Mouse (Mus musculus): ENCODE data around the gene Pm20d1. TPM values are rescaled to one million over a fixed set of nuclear protein-coding genes. Genes with fewer than 3 reads are reported as not detected.

Gene Pm20d1
- polyA plus RNA-seq, 1 experiment from 2014 or later, result 0.53 TPM

- Histone ChIP-seq H3K4me2 (no peak overlapping the region), H3K9ac (no peak overlapping the region), H3K27me3 (peaks cover 7% of the 10 kb centered on the region), H3K36me3 (no peaks in the 10 kb centered on the region), H3K4me1 (peaks cover 4% of the 10 kb centered on the region; the same call in 1 of the 2 replicates), H3K27ac (no peak overlapping the region), H3K9me3 (no peaks in the 10 kb centered on the region), H3K4me3 (no peak overlapping the region)
- ATAC-seq (ENCODE audit: insufficient number of reproducible peaks, insufficient read depth, low FRiP score, low TSS enrichment, low read depth), result no peak
- WGBS, result 19% methylated on average over 1 of the region's 1 CpGs
These were observed 2.8 kb downstream of the Pm20d1 start for GRCm38 (mm10) chr1:131800001-131800400.

GRCm38 (mm10) chr1:131801071-131801470, 3.9 kb downstream of the Pm20d1 start:
- H3K4me1 ChIP-seq, result peaks cover 4% of the 10 kb centered on the region; the same call in 1 of the 2 replicates
- no peaks in the 10 kb centered on the region for H3K36me3 ChIP-seq
- no peak overlapping the region for H3K9ac ChIP-seq
- no peaks in the 10 kb centered on the region for H3K9me3 ChIP-seq
- no peak overlapping the region for H3K27ac ChIP-seq
- peaks cover 7% of the 10 kb centered on the region for H3K27me3 ChIP-seq
- H3K4me2 ChIP-seq, result no peak overlapping the region
- ATAC-seq (ENCODE audit: insufficient number of reproducible peaks, insufficient read depth, low FRiP score, low TSS enrichment, low read depth), result no peak
- no peak overlapping the region for H3K4me3 ChIP-seq
- 97% methylated on average over 8 of the region's 8 CpGs for WGBS

- Histone ChIP-seq H3K27ac (no peak overlapping the region), H3K4me1 (peaks cover 4% of the 10 kb centered on the region; the same call in 1 of the 2 replicates), H3K9me3 (no peaks in the 10 kb centered on the region), H3K9ac (no peak overlapping the region), H3K4me2 (no peak overlapping the region), H3K36me3 (no peaks in the 10 kb centered on the region), H3K27me3 (peaks cover 3% of the 10 kb centered on the region; the same call in 1 of the 2 replicates), H3K4me3 (no peak overlapping the region)
- 81% methylated on average over 5 of the region's 5 CpGs for WGBS
- ATAC-seq (ENCODE audit: insufficient number of reproducible peaks, insufficient read depth, low FRiP score, low TSS enrichment, low read depth), result no peak
These were observed 5.5 kb downstream of the Pm20d1 start for GRCm38 (mm10) chr1:131802652-131803051.

GRCm38 (mm10) chr1:131804166-131804565, 7.0 kb downstream of the Pm20d1 start:
- no peaks in the 10 kb centered on the region for H3K9me3 ChIP-seq
- 0 out of 2 replicates have a peak, but pooled peaks cover 4% of the 10 kb centered on the region for H3K4me1 ChIP-seq
- H3K27ac ChIP-seq, result no peak overlapping the region
- no peak overlapping the region for H3K9ac ChIP-seq
- no peak overlapping the region for H3K4me3 ChIP-seq
- H3K36me3 ChIP-seq, result no peaks in the 10 kb centered on the region
- no peak overlapping the region for H3K4me2 ChIP-seq
- ATAC-seq (ENCODE audit: insufficient number of reproducible peaks, insufficient read depth, low FRiP score, low TSS enrichment, low read depth), result no peak
- 0 out of 2 replicates have a peak, but pooled peaks cover 3% of the 10 kb centered on the region for H3K27me3 ChIP-seq
- WGBS, result 87% methylated on average over 3 of the region's 3 CpGs

GRCm38 (mm10) chr1:131808986-131809385, 11.8 kb downstream of the Pm20d1 start:
- H3K27me3 ChIP-seq, result 0 out of 2 replicates have a peak, but pooled peaks cover 3% of the 10 kb centered on the region
- H3K4me3 ChIP-seq, result no peak overlapping the region
- no peak overlapping the region for H3K9ac ChIP-seq
- no peak overlapping the region for H3K4me2 ChIP-seq
- H3K4me1 ChIP-seq, result no peaks in the 10 kb centered on the region
- H3K27ac ChIP-seq, result no peak overlapping the region
- no peaks in the 10 kb centered on the region for H3K9me3 ChIP-seq
- H3K36me3 ChIP-seq, result no peaks in the 10 kb centered on the region
- WGBS, result 87% methylated on average over 1 of the region's 1 CpGs
- ATAC-seq (ENCODE audit: insufficient number of reproducible peaks, insufficient read depth, low FRiP score, low TSS enrichment, low read depth), result no peak

GRCm38 (mm10) chr1:131809651-131810050, 12.5 kb downstream of the Pm20d1 start:
- Histone ChIP-seq H3K9me3 (no peaks in the 10 kb centered on the region), H3K27ac (no peak overlapping the region), H3K27me3 (0 out of 2 replicates have a peak, but pooled peaks cover 3% of the 10 kb centered on the region), H3K4me3 (no peak overlapping the region), H3K9ac (no peak overlapping the region), H3K36me3 (no peaks in the 10 kb centered on the region), H3K4me2 (no peak overlapping the region), H3K4me1 (no peaks in the 10 kb centered on the region)
- no peak for ATAC-seq (ENCODE audit: insufficient number of reproducible peaks, insufficient read depth, low FRiP score, low TSS enrichment, low read depth)
- WGBS, result 56% methylated on average over 2 of the region's 2 CpGs

GRCm38 (mm10) chr1:131811393-131811792, 14.2 kb downstream of the Pm20d1 start:
- Histone ChIP-seq H3K4me2 (no peak overlapping the region), H3K9me3 (no peaks in the 10 kb centered on the region), H3K4me1 (no peaks in the 10 kb centered on the region), H3K4me3 (no peak overlapping the region), H3K36me3 (no peaks in the 10 kb centered on the region), H3K9ac (no peak overlapping the region), H3K27ac (no peak overlapping the region), H3K27me3 (0 out of 2 replicates have a peak, but pooled peaks cover 3% of the 10 kb centered on the region)
- no peak for ATAC-seq (ENCODE audit: insufficient number of reproducible peaks, insufficient read depth, low FRiP score, low TSS enrichment, low read depth)
- 43% methylated on average over 1 of the region's 1 CpGs for WGBS

- Histone ChIP-seq H3K27ac (no peak overlapping the region), H3K4me2 (no peak overlapping the region), H3K36me3 (no peaks in the 10 kb centered on the region), H3K9me3 (no peaks in the 10 kb centered on the region), H3K9ac (no peak overlapping the region), H3K27me3 (0 out of 2 replicates have a peak, but pooled peaks cover 3% of the 10 kb centered on the region), H3K4me3 (no peak overlapping the region), H3K4me1 (no peaks in the 10 kb centered on the region)
- no peak for ATAC-seq (ENCODE audit: insufficient number of reproducible peaks, insufficient read depth, low FRiP score, low TSS enrichment, low read depth)
- WGBS, result 86% methylated on average over 9 of the region's 9 CpGs
These were observed 14.8 kb downstream of the Pm20d1 start for GRCm38 (mm10) chr1:131812006-131812405.

GRCm38 (mm10) chr1:131812631-131813295, 15.6 kb downstream of the Pm20d1 start:
- no peaks in the 10 kb centered on the region for H3K9me3 ChIP-seq
- no peak overlapping the region for H3K27ac ChIP-seq
- H3K36me3 ChIP-seq, result no peaks in the 10 kb centered on the region
- 85% methylated on average over 9 of the region's 9 CpGs for WGBS
- H3K4me1 ChIP-seq, result no peaks in the 10 kb centered on the region
- H3K27me3 ChIP-seq, result 0 out of 2 replicates have a peak, but pooled peaks cover 3% of the 10 kb centered on the region
- no peak for ATAC-seq (ENCODE audit: insufficient number of reproducible peaks, insufficient read depth, low FRiP score, low TSS enrichment, low read depth)
- H3K9ac ChIP-seq, result no peak overlapping the region
- H3K4me3 ChIP-seq, result no peak overlapping the region
- H3K4me2 ChIP-seq, result no peak overlapping the region

- WGBS, result 85% methylated on average over 4 of the region's 4 CpGs
- H3K36me3 ChIP-seq, result no peaks in the 10 kb centered on the region
- H3K9me3 ChIP-seq, result no peaks in the 10 kb centered on the region
- H3K9ac ChIP-seq, result no peak overlapping the region
- H3K4me3 ChIP-seq, result no peak overlapping the region
- no peak overlapping the region for H3K27ac ChIP-seq
- no peak for ATAC-seq (ENCODE audit: insufficient number of reproducible peaks, insufficient read depth, low FRiP score, low TSS enrichment, low read depth)
- H3K27me3 ChIP-seq, result no peaks in the 10 kb centered on the region
- H3K4me2 ChIP-seq, result no peak overlapping the region
- H3K4me1 ChIP-seq, result no peaks in the 10 kb centered on the region
These were observed 16.6 kb downstream of the Pm20d1 start for GRCm38 (mm10) chr1:131813731-131814130.

- H3K4me3 ChIP-seq, result no peak overlapping the region
- 85% methylated on average over 3 of the region's 3 CpGs for WGBS
- no peak for ATAC-seq (ENCODE audit: insufficient number of reproducible peaks, insufficient read depth, low FRiP score, low TSS enrichment, low read depth)
- no peak overlapping the region for H3K4me2 ChIP-seq
- H3K9ac ChIP-seq, result no peak overlapping the region
- H3K27ac ChIP-seq, result no peak overlapping the region
- no peaks in the 10 kb centered on the region for H3K4me1 ChIP-seq
- H3K27me3 ChIP-seq, result no peaks in the 10 kb centered on the region
- no peaks in the 10 kb centered on the region for H3K9me3 ChIP-seq
- no peaks in the 10 kb centered on the region for H3K36me3 ChIP-seq
These were observed 17.0 kb downstream of the Pm20d1 start for GRCm38 (mm10) chr1:131814191-131814590.

- no peaks in the 10 kb centered on the region for H3K4me1 ChIP-seq
- H3K27me3 ChIP-seq, result no peaks in the 10 kb centered on the region
- no peak for ATAC-seq (ENCODE audit: insufficient number of reproducible peaks, insufficient read depth, low FRiP score, low TSS enrichment, low read depth)
- H3K36me3 ChIP-seq, result no peaks in the 10 kb centered on the region
- H3K4me2 ChIP-seq, result no peak overlapping the region
- H3K27ac ChIP-seq, result no peak overlapping the region
- H3K9ac ChIP-seq, result no peak overlapping the region
- no peaks in the 10 kb centered on the region for H3K9me3 ChIP-seq
- no peak overlapping the region for H3K4me3 ChIP-seq
- 84% methylated on average over 6 of the region's 6 CpGs for WGBS
These were observed 19.7 kb downstream of the Pm20d1 start for GRCm38 (mm10) chr1:131816886-131817285.

Measured in embryonic facial prominence, embryonic 13.5 days (tissue).